Mouse (Mus musculus) forebrain, embryonic 11.5 days (tissue): ENCODE measurements at regions not wholly inside any gene's neighbourhood (a gene's known extent, or its start where the extent isn't known, plus 50 kb on each side); places are given as distances from the start of the nearest gene placed in this dataset.

Experiments used
- ATAC-seq: fragments of 200-750 bp; cut with Nextera tagmentation; replicated peaks from 2 replicates; pipeline ENCODE4 v1.8.0; 2017; ENCODE audit warnings: moderate TSS enrichment; ENCODE audit not compliant: low FRiP score
- DNase-seq: peaks from one replicate; pipeline ENCODE4 v3.0.0-alpha.2; 2017; ENCODE audit warnings: low spot score
- H3K27ac ChIP-seq: fragments of 300-500 bp; sonication (generic); 2 replicates; pipeline ENCODE4 v1.5.1; 2014; ENCODE audit warnings: low read depth, low read length
- H3K27me3 ChIP-seq: fragments of 300-500 bp; sonication (generic); 2 replicates; pipeline ENCODE4 v1.6.1; 2014; ENCODE audit warnings: mild to moderate bottlenecking, low read length, mixed read lengths; ENCODE audit not compliant: control insufficient read depth, insufficient read depth
- H3K36me3 ChIP-seq: fragments of 300-500 bp; sonication (generic); 2 replicates; pipeline ENCODE4 v1.6.1; 2014; ENCODE audit warnings: mild to moderate bottlenecking, low read length, moderate library complexity, mixed read lengths; ENCODE audit not compliant: control insufficient read depth, insufficient read depth
- H3K4me1 ChIP-seq: fragments of 300-500 bp; sonication (generic); replicated peaks from 2 replicates; pipeline ENCODE4 v1.6.1; 2014; ENCODE audit warnings: low read length, mixed read lengths; ENCODE audit not compliant: control insufficient read depth, insufficient read depth
- H3K4me2 ChIP-seq: fragments of 300-500 bp; sonication (generic); 2 replicates; pipeline ENCODE4 v1.6.1; 2014; ENCODE audit warnings: low read depth, mild to moderate bottlenecking, low read length, moderate library complexity, mixed read lengths; ENCODE audit not compliant: severe bottlenecking
- H3K4me3 ChIP-seq: fragments of 300-500 bp; sonication (generic); 2 replicates; pipeline ENCODE4 v1.5.1; 2014; ENCODE audit warnings: low read depth, low read length
- H3K9ac ChIP-seq: fragments of 300-500 bp; sonication (generic); 2 replicates; pipeline ENCODE4 v1.6.1; 2014; ENCODE audit warnings: low read length
- H3K9me3 ChIP-seq: fragments of 300-500 bp; sonication (generic); 2 replicates; pipeline ENCODE4 v1.6.1; 2016; ENCODE audit warnings: low read length, mixed read lengths; ENCODE audit not compliant: control insufficient read depth
- WGBS: fragments of 180-500 bp; shearing (Covaris S2); extraction: QIAGEN DNeasy Blood & Tissue Kit; methylation state at CpG from one replicate; pipeline ENCODE4 v1.1.7; 2014; 5-methylcytosine and 5-hydroxymethylcytosine counted together

GRCm38 (mm10) chr4:153251943-153252342, 230.7 kb downstream of the Ajap1 start:
- no peak overlapping the region for H3K9ac ChIP-seq
- ATAC-seq (no peak), DNase-seq (no peak)
- no peaks in the 10 kb centered on the region for H3K27me3 ChIP-seq
- H3K27ac ChIP-seq, result no peak overlapping the region
- H3K4me3 ChIP-seq, result no peak overlapping the region
- H3K4me2 ChIP-seq, result no peak overlapping the region
- H3K4me1 ChIP-seq, result no peaks in the 10 kb centered on the region
- no peaks in the 10 kb centered on the region for H3K36me3 ChIP-seq
- WGBS, result 70% methylated on average over 3 of the region's 3 CpGs
- no peaks in the 10 kb centered on the region for H3K9me3 ChIP-seq

GRCm38 (mm10) chr4:153251311-153251710, 231.3 kb downstream of the Ajap1 start:
- 55% methylated on average over 8 of the region's 8 CpGs for WGBS
- no peak for DNase-seq
- Histone ChIP-seq H3K4me3 (no peak overlapping the region), H3K4me1 (no peaks in the 10 kb centered on the region), H3K27me3 (no peaks in the 10 kb centered on the region), H3K9me3 (no peaks in the 10 kb centered on the region), H3K9ac (no peak overlapping the region), H3K4me2 (no peak overlapping the region), H3K27ac (no peak overlapping the region), H3K36me3 (no peaks in the 10 kb centered on the region)
- no peak for ATAC-seq

GRCm38 (mm10) chr4:153236680-153237079, 245.9 kb downstream of the Ajap1 start:
- Histone ChIP-seq H3K36me3 (no peaks in the 10 kb centered on the region), H3K9me3 (no peaks in the 10 kb centered on the region; the same call in 1 of the 2 replicates), H3K27me3 (no peaks in the 10 kb centered on the region), H3K4me3 (no peak overlapping the region), H3K4me2 (no peak overlapping the region), H3K4me1 (peaks cover 3% of the 10 kb centered on the region; the same call in 1 of the 2 replicates), H3K9ac (no peak overlapping the region), H3K27ac (no peak overlapping the region)
- ATAC-seq (no peak), DNase-seq (peak; percentile 71)
- 8% methylated on average over 12 of the region's 12 CpGs for WGBS

- no peak overlapping the region for H3K9ac ChIP-seq
- no peak overlapping the region for H3K27ac ChIP-seq
- peaks cover 3% of the 10 kb centered on the region for H3K27me3 ChIP-seq
- no peak overlapping the region for H3K4me2 ChIP-seq
- H3K4me1 ChIP-seq, result peaks cover 3% of the 10 kb centered on the region; the same call in 1 of the 2 replicates
- no peak for ATAC-seq
- no peaks in the 10 kb centered on the region; the same call in 1 of the 2 replicates for H3K9me3 ChIP-seq
- DNase-seq, result no peak
- 81% methylated on average over 5 of the region's 5 CpGs for WGBS
- H3K4me3 ChIP-seq, result no peak overlapping the region
- H3K36me3 ChIP-seq, result no peaks in the 10 kb centered on the region
Measured at GRCm38 (mm10) chr4:153233762-153234161, 248.8 kb downstream of the Ajap1 start.

- Histone ChIP-seq H3K9me3 (no peaks in the 10 kb centered on the region; the same call in 1 of the 2 replicates), H3K4me3 (no peak overlapping the region), H3K36me3 (no peaks in the 10 kb centered on the region), H3K4me2 (no peak overlapping the region), H3K27me3 (peaks cover 21% of the 10 kb centered on the region), H3K27ac (no peak overlapping the region), H3K4me1 (0 out of 2 replicates have a peak, but pooled peaks cover 2% of the 10 kb centered on the region), H3K9ac (no peak overlapping the region)
- ATAC-seq (no peak), DNase-seq (no peak)
- 55% methylated on average over 5 of the region's 5 CpGs for whole genome bisulfite sequencing
Measured at GRCm38 (mm10) chr4:153229221-153229620, 253.4 kb downstream of the Ajap1 start.

GRCm38 (mm10) chr4:153227680-153228420, 254.8 kb downstream of the Ajap1 start:
- Histone ChIP-seq H3K27me3 (peaks cover 24% of the 10 kb centered on the region), H3K9me3 (no peaks in the 10 kb centered on the region), H3K9ac (no peak overlapping the region), H3K4me1 (0 out of 2 replicates have a peak, but pooled peaks cover 2% of the 10 kb centered on the region), H3K4me2 (no peak overlapping the region), H3K27ac (no peak overlapping the region), H3K4me3 (no peak overlapping the region), H3K36me3 (no peaks in the 10 kb centered on the region)
- 86% methylated on average over 13 of the region's 13 CpGs for WGBS
- no peak for ATAC-seq
- no peak for DNase-seq

- H3K4me2 ChIP-seq, result no peak overlapping the region
- H3K27ac ChIP-seq, result no peak overlapping the region
- WGBS, result 4% methylated on average over 6 of the region's 6 CpGs
- peaks cover 4% of the 10 kb centered on the region; the same call in 1 of the 2 replicates for H3K4me1 ChIP-seq
- DNase-seq (peak; percentile 82), ATAC-seq (peak; percentile 95)
- H3K9me3 ChIP-seq, result no peaks in the 10 kb centered on the region
- H3K4me3 ChIP-seq, result no peak overlapping the region
- no peak overlapping the region for H3K9ac ChIP-seq
- peaks cover 47% of the 10 kb centered on the region for H3K27me3 ChIP-seq
- no peaks in the 10 kb centered on the region for H3K36me3 ChIP-seq
Measured at GRCm38 (mm10) chr4:153224618-153225177, 257.9 kb downstream of the Ajap1 start.

GRCm38 (mm10) chr4:153223019-153223418, 259.6 kb downstream of the Ajap1 start:
- no peaks in the 10 kb centered on the region for H3K9me3 ChIP-seq
- no peak overlapping the region for H3K27ac ChIP-seq
- no peak overlapping the region for H3K4me3 ChIP-seq
- no peak overlapping the region for H3K9ac ChIP-seq
- H3K4me2 ChIP-seq, result no peak overlapping the region
- ATAC-seq (no peak), DNase-seq (no peak)
- H3K4me1 ChIP-seq, result peaks cover 4% of the 10 kb centered on the region; the same call in 1 of the 2 replicates
- H3K36me3 ChIP-seq, result no peaks in the 10 kb centered on the region
- H3K27me3 ChIP-seq, result peaks cover 44% of the 10 kb centered on the region
- WGBS, result 78% methylated on average over 5 of the region's 5 CpGs
